ENCODE assay signal across 18 mouse cellular contexts in genomic region chr8:8182108-8182507, GRCm38 (mm10).
"Had no signal": no experiment of that assay in that cellular context is flagged by ENCODE, and none has a peak within 500 bp of the region (broad histone marks: within the 10 kb centered on the region; RNA-seq: fewer than 3 reads in every experiment).

No protein-coding gene starts in this region.

- DNase-seq: lung, adult 2 months; lung, postnatal 14 days; lung, postnatal 36 days; right cerebral cortex, adult 18-20 months; right cerebral cortex, postnatal 25 days; right cerebral cortex, postnatal 4 days; spleen, adult 18-20 months; thymus, adult 18-20 months; thymus, postnatal 14 days; thymus, postnatal 36 days had no signal

- H3K4me2 ChIP-seq: lung, embryonic 15.5 days; midbrain, embryonic 11.5 days; midbrain, embryonic 13.5 days; midbrain, embryonic 15.5 days; neural tube, embryonic 12.5 days had no signal

- H3K27ac ChIP-seq: lung, embryonic 15.5 days; macrophage; midbrain, embryonic 13.5 days; midbrain, embryonic 15.5 days; neural tube, embryonic 12.5 days had no signal

- H3K4me1 ChIP-seq: lung, embryonic 15.5 days; megakaryocyte, embryonic 14.5 days; midbrain, embryonic 13.5 days; midbrain, embryonic 15.5 days had no signal

- ATAC-seq: lung, postnatal 0 days; midbrain, embryonic 13.5 days; midbrain, embryonic 15.5 days had no signal

- H3K27me3 ChIP-seq: lung, embryonic 15.5 days; megakaryocyte, embryonic 14.5 days; midbrain, embryonic 15.5 days; neural tube, embryonic 12.5 days had no signal

- H3K9me3 ChIP-seq: lung, embryonic 15.5 days; megakaryocyte, embryonic 14.5 days; midbrain, embryonic 13.5 days; midbrain, embryonic 15.5 days; neural tube, embryonic 12.5 days had no signal

- H3K4me3 ChIP-seq: lung, embryonic 15.5 days; megakaryocyte, embryonic 14.5 days; midbrain, embryonic 13.5 days; midbrain, embryonic 15.5 days; neural tube, embryonic 12.5 days had no signal

- H3K36me3 ChIP-seq: lung, embryonic 15.5 days; midbrain, embryonic 13.5 days; midbrain, embryonic 15.5 days; neural tube, embryonic 12.5 days had no signal

- H3K9ac ChIP-seq: lung, embryonic 15.5 days; midbrain, embryonic 13.5 days; midbrain, embryonic 15.5 days; neural tube, embryonic 12.5 days had no signal
